Mouse (Mus musculus): ENCODE data around the gene Pcbp4.

Gene Pcbp4

DNA sequence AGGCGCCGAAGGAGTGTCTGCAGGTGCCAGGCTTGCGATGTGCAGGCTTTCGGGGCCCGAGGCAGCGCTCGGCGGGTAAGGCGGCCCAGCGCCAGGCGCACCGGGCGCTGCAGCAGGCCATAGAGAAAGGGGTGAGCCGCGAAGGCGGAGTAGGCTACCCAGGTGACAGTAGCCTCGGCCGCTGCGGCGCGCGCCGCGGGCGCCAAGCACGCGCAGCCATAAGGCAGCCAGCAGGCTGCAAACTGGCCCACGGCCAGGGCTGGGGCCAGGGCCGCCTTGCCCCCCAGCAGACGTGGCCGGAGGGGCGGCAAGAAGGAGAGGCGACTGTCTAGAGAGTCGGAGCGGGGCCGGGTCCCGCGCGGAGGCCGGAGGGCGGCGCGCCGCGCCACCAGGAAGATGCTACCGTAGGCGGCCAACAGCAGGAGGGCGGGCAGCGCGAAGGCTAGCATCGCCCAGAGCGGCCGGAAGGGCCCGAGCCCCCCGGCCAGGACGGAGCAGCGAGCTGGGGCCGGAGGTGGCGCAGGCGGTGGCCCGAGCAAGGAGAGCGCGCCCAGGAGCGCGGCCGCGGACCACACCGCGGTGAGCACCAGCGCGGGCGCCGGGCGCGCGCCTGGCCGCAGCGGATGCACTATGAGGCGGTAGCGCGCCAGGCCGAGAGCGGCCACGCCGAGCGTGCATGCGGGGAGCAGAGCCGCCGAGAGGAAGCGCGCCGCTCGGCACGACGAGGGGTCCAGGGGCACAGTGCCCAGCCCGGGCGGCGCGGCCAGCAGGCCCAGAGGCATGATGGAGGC, 11.9 kb downstream of the Pcbp4 start:
- peak; percentile 92 to 93 for DNase-seq

DNA sequence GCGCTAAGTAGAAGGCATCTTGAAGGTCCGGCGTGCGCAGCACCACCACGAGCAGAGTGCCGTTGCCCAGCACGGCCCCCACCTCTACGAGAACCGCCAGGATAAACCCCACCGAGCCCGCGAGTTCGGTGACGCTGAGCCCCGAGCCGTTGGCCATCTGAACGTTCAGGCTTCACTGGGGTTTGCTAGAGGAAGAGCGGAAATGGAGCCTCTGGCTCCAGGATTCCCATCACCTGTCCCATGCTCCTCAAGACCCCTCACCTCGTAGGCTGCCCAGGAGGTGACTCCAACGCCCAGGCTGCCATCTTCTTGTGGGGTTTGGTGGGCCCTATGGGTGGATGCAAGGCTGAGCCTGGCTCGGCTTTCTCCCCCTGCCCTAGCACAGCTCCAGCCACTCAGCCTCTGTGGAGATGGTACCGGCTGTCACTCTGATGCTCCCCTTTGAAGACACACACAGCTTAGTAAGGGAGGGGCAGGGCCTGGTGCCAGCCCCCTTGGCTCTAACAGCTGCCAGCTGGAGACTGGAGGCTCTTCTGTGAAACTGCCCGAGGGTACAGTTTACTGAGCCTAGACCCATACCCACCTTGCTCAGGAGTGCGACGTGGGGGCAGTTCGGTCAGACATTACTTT, 12.6 kb downstream of the Pcbp4 start, which contains the start of gene Gpr62:
Gene Gpr62 (minus strand): TSS at position 368 of the 630 bp plus-strand sequence.
- DNase-seq, result peak; percentile 90 to 93

DNA sequence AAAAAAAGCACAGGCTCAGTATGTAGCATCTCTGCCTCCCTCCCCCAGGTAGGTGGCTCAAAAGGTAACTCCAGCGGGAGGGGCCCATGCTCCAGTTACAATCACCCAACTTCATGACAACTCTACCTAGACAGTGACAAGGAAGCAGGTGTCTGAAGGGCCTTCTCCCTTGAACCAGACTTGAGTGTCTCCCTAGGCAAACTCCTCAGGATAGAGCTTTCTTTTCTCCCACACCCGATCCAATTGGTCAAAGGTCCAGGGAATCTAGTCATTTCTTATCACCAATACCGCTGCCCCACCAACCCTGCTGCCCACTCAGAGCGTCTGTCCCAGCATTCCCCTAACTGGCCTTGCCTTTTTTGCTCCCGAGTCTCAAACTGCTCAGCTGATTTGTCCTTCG, 13.6 kb downstream of the Pcbp4 start:
- DNase-seq, result peak in 1 of 2 experiments; percentile 18

DNA sequence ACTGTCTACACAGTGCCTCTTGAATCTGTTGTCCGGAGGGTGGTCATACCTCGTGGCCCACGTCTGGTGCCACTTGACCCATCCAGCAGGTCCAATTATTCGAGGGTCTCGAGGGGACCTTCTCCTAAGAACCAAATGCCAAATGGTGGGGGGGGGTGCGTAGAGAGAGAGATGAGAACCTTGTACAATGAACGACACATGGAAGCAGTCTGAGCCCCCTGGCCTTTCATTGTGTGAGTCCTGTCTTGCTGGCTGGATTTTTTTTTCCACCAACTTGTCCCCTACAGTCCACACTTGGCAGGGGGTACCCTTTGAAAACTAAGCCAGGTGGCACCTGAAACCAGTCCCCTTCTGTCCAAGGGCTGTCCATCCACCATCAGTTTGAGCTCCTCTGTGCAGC, 14.7 kb downstream of the Pcbp4 start:
- DNase-seq, result no peak

DNA sequence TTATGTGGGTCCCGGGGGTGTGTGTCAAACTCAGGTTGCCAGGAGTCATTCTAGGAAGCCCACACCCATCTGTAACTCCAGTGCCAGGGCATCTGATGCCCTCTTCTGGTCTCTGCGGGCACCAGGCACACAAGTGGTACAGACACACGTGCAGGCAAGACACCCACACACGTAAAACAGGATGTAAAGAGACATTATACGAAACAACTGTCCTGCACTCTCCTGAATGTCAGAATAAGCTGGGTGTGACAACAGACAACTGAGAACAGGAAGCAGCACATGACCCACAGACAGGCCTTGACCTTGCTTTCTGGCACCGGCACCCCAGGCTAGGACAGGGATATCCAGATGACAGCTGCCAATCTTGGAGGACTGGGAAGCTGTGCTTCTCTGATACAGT, 16.2 kb downstream of the Pcbp4 start:
- peak in 1 of 2 experiments; percentile 27 for DNase-seq

DNA sequence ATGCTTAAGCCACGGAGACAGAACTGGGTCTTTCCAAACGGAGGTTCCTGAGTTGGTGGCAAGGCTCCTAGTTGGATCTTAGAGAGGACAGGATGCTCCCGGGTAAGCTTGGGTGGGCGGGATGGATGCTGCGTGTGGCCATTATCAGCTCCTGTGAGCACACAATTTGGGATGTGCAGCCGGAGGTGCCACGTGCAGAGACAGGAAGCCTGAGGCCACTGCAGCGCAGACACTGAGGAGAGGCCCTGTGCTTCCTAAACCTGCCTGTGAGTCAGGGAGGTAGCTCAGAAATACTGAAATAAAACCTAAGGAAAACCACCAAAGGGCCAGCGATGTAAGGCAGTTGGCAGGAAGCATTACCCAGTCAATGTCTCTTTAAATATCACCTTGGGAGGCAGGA, 16.7 kb downstream of the Pcbp4 start:
- DNase-seq, result peak in 1 of 2 experiments; percentile 19

DNA sequence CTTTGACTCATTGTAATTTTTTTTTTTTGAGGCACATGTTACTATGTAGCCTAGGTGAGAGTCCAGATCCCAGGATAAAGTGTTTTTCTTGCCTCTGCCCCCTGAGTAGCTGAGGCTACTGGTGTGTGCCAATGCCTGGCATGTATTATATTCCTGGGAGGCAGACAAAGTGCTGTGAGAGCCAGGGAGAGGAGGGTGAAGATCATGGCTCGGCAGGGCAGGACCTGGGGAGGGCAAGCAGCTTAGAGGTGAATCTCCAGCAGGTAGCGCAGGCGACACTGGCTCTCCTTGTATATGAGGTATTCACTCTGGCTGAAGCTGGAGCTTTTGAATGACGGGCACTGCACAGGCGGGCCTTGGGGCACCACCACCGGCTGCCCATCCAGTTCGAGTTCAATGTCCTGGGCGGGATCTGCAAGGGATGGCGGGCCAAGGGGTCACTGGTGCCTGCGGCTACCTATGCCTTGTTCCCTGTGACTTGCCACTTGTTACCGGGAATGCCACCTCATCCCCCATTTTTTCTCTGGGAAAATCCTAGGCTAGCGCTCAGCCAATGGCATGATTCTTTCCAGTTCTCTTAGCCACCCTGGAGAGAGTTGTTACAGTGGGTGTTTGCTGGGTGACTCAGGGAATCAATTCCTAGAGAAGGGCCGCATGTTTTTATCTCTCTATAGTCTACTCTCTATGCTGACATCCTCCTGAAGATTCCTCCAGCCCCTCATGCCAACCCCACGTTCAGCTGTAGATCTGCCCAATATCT, 18.1 kb downstream of the Pcbp4 start:
- peak in 1 of 2 experiments; percentile 6 for DNase-seq

DNA sequence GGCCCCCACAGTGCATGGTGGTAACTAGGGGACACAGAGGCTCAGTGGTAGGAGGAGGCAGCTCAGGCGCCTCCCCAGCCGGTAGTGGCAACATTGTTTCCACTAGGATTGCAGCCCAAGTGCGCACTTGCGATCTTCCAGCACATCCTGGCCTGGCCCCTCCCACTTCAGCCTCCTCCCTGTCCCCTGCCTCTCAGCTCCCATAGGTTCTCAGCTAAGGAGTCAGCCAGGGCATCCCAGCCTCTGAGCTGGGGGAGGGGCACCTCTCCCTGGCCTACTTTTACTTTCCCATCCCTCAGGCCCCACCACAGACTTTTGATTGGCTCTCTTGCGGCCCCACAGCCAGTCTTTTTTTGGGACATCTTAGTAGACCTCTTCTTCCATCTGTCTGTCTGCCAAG, 18.8 kb downstream of the Pcbp4 start:
- peak; percentile 42 to 60 for DNase-seq

DNA sequence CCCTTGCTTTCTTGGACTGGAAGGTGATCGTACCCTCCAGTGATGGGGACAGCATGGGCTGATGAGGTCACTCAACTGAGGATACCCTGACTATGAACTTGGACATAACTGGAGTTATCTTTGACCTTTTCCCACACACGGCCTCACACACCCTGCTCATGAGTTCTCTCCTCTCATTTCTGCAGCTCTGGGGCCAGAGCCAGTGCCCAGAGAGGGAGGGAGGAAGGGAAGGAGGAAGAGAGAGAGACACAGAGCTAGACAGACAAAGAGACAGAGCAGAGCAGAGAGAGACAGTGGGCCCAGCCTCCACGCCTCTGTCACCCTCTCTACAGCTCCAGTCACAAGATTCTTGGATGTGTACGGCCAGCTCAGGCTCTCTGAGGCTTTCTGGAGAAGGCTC, 19.2 kb downstream of the Pcbp4 start:
- DNase-seq, result no peak

DNA sequence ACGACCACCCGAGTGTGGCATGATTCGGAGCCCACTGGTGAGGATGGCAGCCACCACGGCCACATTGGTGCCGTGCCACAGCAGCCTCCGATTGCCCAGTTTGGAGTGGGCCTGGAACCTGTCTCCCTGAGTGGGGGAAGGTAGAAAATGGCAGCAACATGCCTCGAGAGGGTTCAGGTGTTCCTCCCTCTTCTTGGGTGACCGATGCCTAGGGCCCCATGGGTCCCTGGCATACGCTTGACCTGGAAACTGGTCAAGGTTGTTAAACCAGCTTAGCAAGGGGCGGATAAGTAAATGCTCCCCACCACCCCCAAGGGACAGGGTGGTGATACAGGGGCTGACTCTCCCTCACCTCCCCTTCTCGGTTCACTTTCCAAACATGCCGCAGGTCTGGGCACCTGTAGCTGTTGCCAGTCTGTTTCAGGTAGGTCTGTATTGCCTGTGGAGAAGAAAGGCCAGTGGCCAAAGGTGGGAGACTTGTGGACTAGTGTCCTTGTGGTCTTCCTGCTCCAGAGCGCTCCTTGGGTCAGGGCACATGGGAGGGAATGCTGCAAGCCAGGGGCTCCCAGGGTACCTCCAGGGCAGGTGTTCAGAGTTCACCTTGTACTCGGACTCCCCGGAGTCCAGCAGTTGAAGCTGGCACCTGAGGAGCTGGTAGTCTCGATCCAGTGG, 20.1 kb downstream of the Pcbp4 start:
- peak in 1 of 2 experiments; percentile 40 for DNase-seq

DNA sequence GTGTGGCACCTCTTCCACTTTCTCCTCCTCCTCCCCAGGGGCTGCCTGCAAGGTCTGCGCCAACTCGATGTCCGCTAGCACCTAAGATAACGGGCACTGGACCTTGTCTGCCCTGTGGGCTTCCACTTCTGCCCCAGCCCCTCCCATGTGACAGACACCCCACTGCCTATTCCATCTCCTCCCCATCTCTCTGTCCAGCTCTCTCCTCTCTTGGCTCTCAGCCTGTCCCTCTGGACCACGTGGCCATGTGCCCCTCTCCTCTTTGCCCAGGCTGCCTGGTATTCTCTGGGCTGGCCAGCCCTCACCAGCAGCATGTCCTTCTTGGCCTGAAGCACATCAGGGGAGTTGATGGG, 20.6 kb downstream of the Pcbp4 start:
- peak in 1 of 2 experiments; percentile 39 for DNase-seq

DNA sequence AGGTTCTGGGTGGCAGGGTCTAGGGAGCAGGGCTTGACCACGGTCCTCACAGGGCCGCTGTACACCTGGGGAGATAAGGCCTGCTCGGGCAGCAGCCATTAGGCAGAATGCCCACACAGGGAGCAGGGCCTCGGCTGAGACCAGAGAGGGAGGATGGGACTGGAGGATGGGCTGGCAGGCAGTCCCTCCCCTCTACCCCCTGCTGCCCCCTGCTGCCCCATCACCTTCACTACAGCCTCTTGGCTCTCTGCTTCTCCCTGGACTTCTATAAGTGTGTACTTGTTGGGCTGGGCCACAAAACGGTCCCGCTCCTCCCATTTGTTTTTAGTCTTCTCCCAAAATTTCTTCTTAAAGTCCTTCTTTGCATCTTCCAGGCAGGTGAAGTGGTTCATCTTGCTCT, 21.4 kb downstream of the Pcbp4 start:
- peak; percentile 80 to 89 for DNase-seq

DNA sequence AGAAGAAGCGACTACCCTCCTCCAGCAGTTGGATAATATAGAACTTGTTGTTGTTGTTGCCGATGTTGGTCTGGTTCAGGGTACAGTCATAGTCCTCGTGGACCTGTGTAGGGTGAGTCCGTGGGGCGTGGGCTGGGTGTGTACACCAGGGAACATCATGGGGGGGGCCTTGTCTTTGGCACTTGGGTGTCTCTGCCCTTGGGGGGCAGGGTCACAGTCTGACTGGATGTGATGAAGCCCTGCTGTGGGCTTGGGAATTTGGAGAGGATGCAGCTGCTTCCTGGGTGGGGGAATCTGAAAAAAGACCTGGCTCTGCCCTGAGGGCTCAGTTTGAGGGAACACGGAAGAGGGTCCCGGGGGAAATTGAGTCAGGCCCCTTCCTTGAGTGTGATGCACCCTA, 22.0 kb downstream of the Pcbp4 start:
- DNase-seq, result peak in 1 of 2 experiments; percentile 44

DNA sequence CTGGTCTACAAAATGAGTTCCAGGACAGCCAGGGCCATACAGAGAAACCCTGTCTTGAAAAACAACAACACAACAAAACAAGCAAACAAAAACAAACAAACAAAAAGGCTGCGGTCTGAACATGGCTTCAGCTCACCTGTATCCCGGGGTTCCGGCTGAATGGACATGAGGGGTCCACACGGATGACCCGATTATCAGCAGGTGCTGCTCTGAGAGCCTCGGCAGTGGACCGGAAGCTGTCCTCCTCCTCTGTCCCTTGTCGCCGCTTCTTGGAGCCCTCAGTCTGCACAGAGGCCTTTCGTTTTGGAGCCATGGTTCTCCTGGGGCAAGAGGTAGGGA, 22.5 kb downstream of the Pcbp4 start, which contains the start of gene Rrp9:
Gene Rrp9 (plus strand): TSS at position 301 of the 339 bp plus-strand sequence.
- DNase-seq, result peak in 1 of 2 experiments; percentile 18

DNA sequence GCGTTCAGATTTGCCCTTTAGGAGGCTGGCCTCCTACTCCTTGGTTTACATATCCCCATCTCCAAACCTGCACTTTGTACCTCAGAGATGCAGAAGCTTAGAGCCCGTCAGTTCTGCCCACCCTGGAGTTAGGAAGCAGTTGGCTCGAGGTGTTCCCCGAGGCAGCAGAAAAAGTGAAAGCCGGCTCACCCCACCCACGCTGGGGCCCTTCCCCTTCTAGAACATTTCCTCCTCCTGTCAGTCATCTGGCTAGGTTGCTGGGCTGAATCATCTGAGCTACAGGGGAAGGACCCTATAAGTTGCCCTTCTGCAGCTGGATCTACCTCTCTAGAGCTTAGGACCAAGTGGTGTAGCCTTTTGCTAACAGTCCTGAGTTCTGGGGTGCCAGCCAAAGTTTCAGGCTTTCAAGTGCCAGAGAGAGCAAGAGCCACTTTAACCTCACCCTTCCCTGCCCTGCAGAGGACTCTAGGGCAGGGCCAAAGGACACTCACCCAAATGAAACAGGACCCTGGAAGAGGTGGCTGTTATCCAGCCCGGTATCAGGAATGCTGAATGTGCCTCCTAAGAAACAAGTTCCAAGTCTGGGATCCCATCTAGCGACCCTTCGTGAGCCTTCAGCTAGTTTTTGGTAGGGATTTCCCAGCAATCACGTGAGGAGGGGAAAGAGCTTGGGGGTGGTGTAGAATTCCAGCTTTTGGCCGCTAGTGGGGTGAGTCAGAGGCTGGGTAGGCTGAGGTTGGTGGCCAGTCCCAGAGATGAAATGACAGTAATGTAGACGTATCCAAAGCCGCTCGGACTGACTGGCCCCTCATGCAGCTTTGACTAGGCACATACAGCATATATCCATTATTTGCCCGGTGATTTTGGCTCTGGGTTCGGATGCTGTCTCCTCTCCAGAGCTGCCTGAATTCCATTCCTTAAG, 23.2 kb downstream of the Pcbp4 start:
- peak in 1 of 2 experiments; percentile 48 for DNase-seq

DNA sequence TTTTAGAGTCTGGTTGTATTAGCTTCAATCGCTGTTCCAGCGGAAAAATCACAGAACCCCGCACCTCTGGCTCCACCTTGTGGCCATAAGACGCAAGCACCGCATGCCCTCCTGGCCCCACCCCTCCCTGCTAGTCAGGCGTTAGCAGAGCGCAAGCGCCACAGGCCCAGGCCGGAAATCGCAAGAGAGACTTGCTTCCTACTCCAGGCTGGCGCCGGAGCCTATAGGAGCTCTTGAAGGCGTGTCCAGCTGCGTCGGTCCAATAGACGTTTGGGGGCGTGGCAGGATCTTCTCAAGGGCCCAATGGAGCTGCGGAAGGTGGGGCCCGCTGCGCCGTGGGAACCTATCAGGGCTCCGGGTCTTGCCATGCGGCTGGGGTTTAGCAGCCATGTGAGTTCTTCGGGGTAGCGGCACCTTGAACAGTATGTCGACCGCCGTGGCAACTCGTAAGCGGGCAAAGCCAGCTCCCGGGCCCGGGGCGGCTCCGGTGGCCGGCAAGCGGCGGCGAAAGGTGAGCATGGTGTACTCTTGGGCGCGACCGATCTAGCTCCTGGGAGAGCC, 23.9 kb downstream of the Pcbp4 start, which contains the start of gene Parp3:
Gene Parp3 (minus strand): TSS at position 26 of the 561 bp plus-strand sequence.
- peak; percentile 98 to 99 for DNase-seq

DNA sequence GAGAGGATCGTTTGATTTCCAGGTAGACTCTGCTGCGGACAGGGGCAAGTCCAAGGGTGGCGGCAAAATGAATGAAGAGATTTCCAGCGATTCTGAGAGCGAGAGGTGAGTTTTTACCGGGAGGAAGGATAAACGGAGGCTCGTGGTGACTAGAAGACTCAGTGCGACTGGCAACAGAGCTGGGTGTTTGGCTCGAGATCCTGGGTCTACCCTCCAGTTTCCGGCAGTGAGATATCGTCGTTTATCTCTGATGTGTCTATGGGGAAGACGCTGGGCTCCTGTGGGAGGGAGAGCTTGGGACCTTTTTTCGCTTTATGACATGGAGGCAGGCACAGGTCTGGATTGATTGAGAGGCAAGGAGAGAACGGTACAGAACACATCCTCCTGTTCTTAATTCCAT, 24.6 kb downstream of the Pcbp4 start:
- DNase-seq, result no peak

DNA sequence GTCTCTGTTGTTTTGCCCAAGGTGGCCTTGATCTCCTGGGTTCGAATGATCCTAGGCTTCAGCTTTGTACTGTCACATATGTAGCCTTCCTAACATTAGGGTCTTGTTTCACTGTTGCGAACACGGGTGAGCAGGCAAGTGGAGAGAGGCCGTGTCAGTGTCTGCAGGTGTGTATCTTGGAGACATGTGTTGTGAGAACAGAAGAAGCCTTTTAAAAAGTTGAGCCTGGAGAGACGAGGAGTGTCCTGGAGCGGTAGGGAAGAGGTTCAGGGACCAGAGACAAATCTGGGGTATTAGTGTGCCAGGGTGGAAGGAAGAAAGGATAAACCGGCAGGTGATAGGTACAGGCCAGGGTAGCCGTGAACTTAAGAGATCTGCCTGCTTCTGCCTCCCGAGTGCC, 25.0 kb downstream of the Pcbp4 start:
- DNase-seq, result no peak

DNA sequence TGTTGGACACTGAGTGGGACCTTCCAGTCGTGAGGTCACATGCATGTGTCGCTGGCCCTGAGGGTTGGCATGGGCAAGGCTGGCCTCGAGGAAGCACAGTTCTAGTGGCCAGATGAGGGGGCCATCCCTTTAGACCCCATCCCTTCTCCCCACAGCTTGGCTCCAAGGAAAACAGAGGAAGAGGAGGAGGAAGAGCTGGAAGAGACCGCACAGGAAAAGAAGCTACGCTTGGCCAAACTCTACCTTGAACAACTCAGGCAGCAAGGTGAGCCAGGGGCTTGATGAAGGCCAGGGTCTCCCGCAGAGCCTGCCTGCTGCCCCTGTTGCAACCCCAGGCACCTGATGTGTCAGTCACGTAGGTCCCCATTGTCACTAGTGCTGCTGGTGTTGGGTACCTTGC, 27.4 kb downstream of the Pcbp4 start:
- DNase-seq, result no peak

DNA sequence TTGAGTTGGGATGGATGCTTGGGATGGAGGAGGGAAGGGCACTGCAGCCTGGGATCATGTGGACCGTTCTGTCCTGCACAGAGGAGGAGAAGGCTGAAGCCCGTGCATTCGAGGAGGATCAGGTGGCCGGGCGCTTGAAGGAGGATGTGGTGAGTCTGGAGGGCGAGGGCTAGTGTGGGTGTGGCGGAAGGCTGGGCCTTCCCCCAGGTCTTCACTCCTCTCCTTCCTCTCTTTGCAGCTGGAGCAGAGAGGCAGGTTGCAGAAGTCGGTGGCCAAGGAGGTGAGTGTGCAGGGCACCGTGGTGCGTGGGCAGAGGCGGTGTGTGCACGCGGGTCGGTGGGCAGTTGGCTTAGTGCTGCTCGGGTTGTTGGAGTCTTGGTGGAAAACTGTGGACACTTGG, 28.0 kb downstream of the Pcbp4 start:
- no peak for DNase-seq

DNA sequence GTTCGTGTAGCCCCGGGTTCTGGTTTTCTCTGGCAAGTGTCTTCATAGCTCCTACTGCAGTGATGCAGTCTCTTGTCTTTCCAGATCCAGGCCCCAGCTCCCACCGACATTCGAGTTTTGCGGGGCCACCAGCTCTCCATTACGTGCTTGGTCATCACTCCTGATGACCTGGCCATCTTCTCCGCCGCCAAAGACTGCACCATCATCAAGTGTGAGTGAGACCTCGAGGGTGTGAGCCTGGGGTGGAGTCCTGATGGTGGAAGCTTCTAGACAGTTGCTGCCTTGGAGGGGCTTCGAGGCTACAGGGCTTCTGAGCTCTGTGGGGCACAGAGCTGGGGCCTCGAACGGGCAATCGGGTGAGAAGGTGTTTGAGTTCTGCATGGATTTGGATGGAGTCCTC, 28.6 kb downstream of the Pcbp4 start:
- no peak for DNase-seq
